Mouse (Mus musculus): Measurements from ENCODE around the gene Pik3r1.

DNA sequence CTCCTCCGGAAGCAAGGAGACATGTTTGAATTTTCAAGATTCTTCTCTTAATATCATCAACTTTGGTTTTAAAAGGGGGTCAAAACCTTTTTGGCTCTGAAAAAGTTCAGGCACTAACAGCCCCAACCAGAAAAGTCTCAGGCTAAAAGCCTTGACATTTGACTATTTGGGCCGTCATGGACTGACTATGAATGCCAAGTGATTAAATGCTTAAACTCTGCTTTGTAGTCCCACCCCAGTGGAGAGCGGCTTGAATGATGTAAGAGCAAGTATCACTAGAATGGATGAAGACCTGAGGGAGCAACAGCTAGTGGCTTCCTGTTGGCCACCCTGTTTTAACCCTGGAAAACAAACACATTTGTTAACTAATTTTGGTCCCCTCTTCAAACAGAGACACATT, 41.8 kb upstream of the Pik3r1 start:
- TF ChIP-seq POLR2AphosphoS2 (IDR thresholded peaks at IDR 0.05; ENCODE audit: insufficient read length, low read depth) (no peak), POLR2A (IDR thresholded peaks at IDR 0.05; ENCODE audit: insufficient read length, low read depth) (no peak), TCF3 (IDR thresholded peaks at IDR 0.05; ENCODE audit: insufficient read length, low read depth) (no peak), TCF12 (IDR thresholded peaks at IDR 0.05; ENCODE audit: insufficient read depth, poor library complexity, severe bottlenecking) (no peak), USF1 (IDR thresholded peaks at IDR 0.05; ENCODE audit: low read depth) (no peak), E2F4 (IDR thresholded peaks at IDR 0.05; ENCODE audit: insufficient read depth) (no peak), MYOG (IDR thresholded peaks at IDR 0.05; ENCODE audit: control insufficient read depth in 1 of 3, insufficient read depth in 1 of 3, insufficient read length in 2 of 3, low read depth in 2 of 3) (no peak)
